Mouse (Mus musculus) brain, embryonic 14.5 days (tissue): ENCODE measurements around the gene Cdk4.

Experiments
- CTCF ChIP-seq: fragments of 200-500 bp; IDR thresholded peaks from 2 replicates; pipeline ENCODE4 v1.5.1; 2012; ENCODE audit warnings: inconsistent platforms, mild to moderate bottlenecking, moderate library complexity, borderline replicate concordance; ENCODE audit not compliant: insufficient read depth, insufficient read length; ENCODE audit errors: extremely low read depth
- POLR2A ChIP-seq: fragments of 200-500 bp; IDR thresholded peaks from 2 replicates; pipeline ENCODE4 v1.6.1; 2012; ENCODE audit warnings: mild to moderate bottlenecking, inconsistent platforms, borderline replicate concordance; ENCODE audit not compliant: poor library complexity, insufficient read depth, insufficient read length, severe bottlenecking; ENCODE audit errors: extremely low read depth

GRCm38 (mm10) chr10:127036273-127036672, 27.1 kb upstream of the Cdk4 start:
- no peak for TF ChIP-seq POLR2A
- TF ChIP-seq CTCF = no peak
